ENCODE assay signal across 8 mouse cellular contexts in genomic region chr1:55087932-55088610, GRCm38 (mm10). TPM values are rescaled to one million over a fixed set of nuclear protein-coding genes. Genes with fewer than 3 reads are reported as not detected.
DNase-seq lines count a peak whose midpoint lies in the region; ATAC-seq and TF ChIP-seq lines count a peak whose summit lies in the region.

Gene Hspe1, plus strand, starts transcription at chr1:55088132.
Gene Hspd1, minus strand, starts transcription at chr1:55088243.

- peak; percentile 89 for ATAC-seq in G1E (ENCODE audit: extremely low read depth, insufficient number of reproducible peaks, low FRiP score, poor library complexity, severe bottlenecking)
- peak; percentile 94 for ATAC-seq in forebrain, postnatal 0 days
- peak; percentile 95 for ATAC-seq in lung, embryonic 15.5 days (ENCODE audit: borderline replicate concordance, extremely low read depth, low FRiP score, low TSS enrichment)

- no peaks in the 10 kb centered on the region for H3K27me3 ChIP-seq in G1E (ENCODE audit: insufficient read depth, low read length)
- H3K27me3 ChIP-seq in forebrain, postnatal 0 days (ENCODE audit: insufficient read depth, low read length), result no peaks in the 10 kb centered on the region
- no peaks in the 10 kb centered on the region for H3K27me3 ChIP-seq in lung, embryonic 15.5 days

- WGBS in forebrain, postnatal 0 days, result under 1% methylated on average over 65 of the region's 76 CpGs
- under 1% methylated on average over 76 of the region's 76 CpGs for WGBS in lung, embryonic 15.5 days

- H3K9me3 ChIP-seq in G1E (replicated peaks), result no peaks in the 10 kb centered on the region
- H3K9me3 ChIP-seq in forebrain, postnatal 0 days (ENCODE audit: low read length), result no peaks in the 10 kb centered on the region
- H3K9me3 ChIP-seq in lung, embryonic 15.5 days, result no peaks in the 10 kb centered on the region

- peak; percentile 97 for DNase-seq in G1E (ENCODE audit: low spot score)
- peak; percentile 97 to 98 for DNase-seq in cerebellum, adult 18-20 months
- DNase-seq in forebrain, postnatal 0 days, result peak; percentile 99
- peak; percentile 99 for DNase-seq in heart, postnatal 4 days
- DNase-seq in layer of hippocampus, adult 8-10 months (ENCODE audit: low spot score in 2 of 2), result peak; percentile 98
- DNase-seq in ovary, adult 18-20 months (ENCODE audit: low spot score), result peak; percentile 97
- peak; percentile 98 for DNase-seq in thymus, postnatal 0 days (ENCODE audit: low spot score)

- H3K4me3 ChIP-seq in G1E (ENCODE audit: low read depth, low read length), result peak within 1 kb of the TSS; percentile 91
- peak within 1 kb of the TSS; percentile 77 for H3K4me3 ChIP-seq in forebrain, postnatal 0 days (ENCODE audit: low read depth, low read length)
- peak within 1 kb of the TSS; percentile 78 for H3K4me3 ChIP-seq in lung, embryonic 15.5 days

- H3K36me3 ChIP-seq in G1E (replicated peaks), result peaks cover 57% of the 10 kb centered on the region
- peaks cover 18% of the 10 kb centered on the region; the same call in 1 of the 2 replicates for H3K36me3 ChIP-seq in forebrain, postnatal 0 days (ENCODE audit: insufficient read depth)
- peaks cover 39% of the 10 kb centered on the region for H3K36me3 ChIP-seq in lung, embryonic 15.5 days

- H3K9ac ChIP-seq in forebrain, postnatal 0 days, result peak within 1 kb of the TSS; percentile 89
- peak within 1 kb of the TSS; percentile 91 for H3K9ac ChIP-seq in lung, embryonic 15.5 days

- TF ChIP-seq CTCF in G1E (IDR thresholded peaks at IDR 0.05; ENCODE audit: low read depth, low read length), result no peak
- no peak; the same call in 1 of the 2 replicates for TF ChIP-seq CTCF in forebrain, postnatal 0 days (IDR thresholded peaks at IDR 0.05; ENCODE audit: low read depth)

- peaks cover 56% of the 10 kb centered on the region for H3K4me1 ChIP-seq in G1E (ENCODE audit: insufficient read depth, low read depth, low read length)
- H3K4me1 ChIP-seq in forebrain, postnatal 0 days (ENCODE audit: insufficient read depth), result peaks cover 8% of the 10 kb centered on the region; the same call in 1 of the 2 replicates
- peaks cover 30% of the 10 kb centered on the region for H3K4me1 ChIP-seq in lung, embryonic 15.5 days

- peak within 1 kb of the TSS; percentile 94 for H3K27ac ChIP-seq in forebrain, postnatal 0 days (ENCODE audit: low read depth, low read length)
- peak within 1 kb of the TSS; percentile 95 for H3K27ac ChIP-seq in lung, embryonic 15.5 days

- H3K4me2 ChIP-seq in forebrain, postnatal 0 days (ENCODE audit: low read depth), result peak within 1 kb of the TSS; percentile 72
- H3K4me2 ChIP-seq in lung, embryonic 15.5 days, result peak within 1 kb of the TSS; percentile 70

RNA-seq across cellular contexts. Expression of gene Hspe1, which starts in this region (rescaled TPM):
- total RNA-seq in G1E (2014; fragmentation: Nextera tagmentation) (166 and 187 TPM in 2 replicates), G1E (2017) (638 and 797 TPM in 2 replicates)
- 121 and 163 TPM in 2 replicates for polyA plus RNA-seq in G1E (2012)
- total RNA-seq in forebrain, postnatal 0 days (2014; rRNA removed), result 124 and 182 TPM in 2 replicates
- polyA plus RNA-seq in forebrain, postnatal 0 days (2015; fragmentation: Nextera tagmentation; extraction: Ambion mirVana), result 257 and 295 TPM in 2 replicates
- total RNA-seq in heart, postnatal 4 days (2021), result 100 to 1,000 TPM; 142 to 148 TPM
- total RNA-seq in layer of hippocampus, adult 8-10 months (2022), result 100 to 1,000 TPM in 3 of 4 experiments, 10 to 100 TPM in 1; 89.1 to 123 (median 107) TPM
- 303 and 360 TPM in 2 replicates for polyA plus RNA-seq in lung, embryonic 15.5 days (2015; fragmentation: Nextera tagmentation; extraction: Ambion mirVana)
- polyA plus RNA-seq in thymus, postnatal 0 days (2015; fragmentation: Nextera tagmentation; extraction: Ambion mirVana), result 316 and 385 TPM in 2 replicates

RNA-seq across cellular contexts. Expression of gene Hspd1, which starts in this region (rescaled TPM):
- total RNA-seq in G1E (2014; fragmentation: Nextera tagmentation) (273 and 291 TPM in 2 replicates), G1E (2017) (690 and 812 TPM in 2 replicates)
- polyA plus RNA-seq in G1E (2012), result 89.2 and 116 TPM in 2 replicates
- 149 and 162 TPM in 2 replicates for total RNA-seq in forebrain, postnatal 0 days (2014; rRNA removed)
- polyA plus RNA-seq in forebrain, postnatal 0 days (2015; fragmentation: Nextera tagmentation; extraction: Ambion mirVana), result 197 and 238 TPM in 2 replicates
- 100 to 1,000 TPM; 363 to 379 TPM for total RNA-seq in heart, postnatal 4 days (2021)
- total RNA-seq in layer of hippocampus, adult 8-10 months (2022), result 100 to 1,000 TPM; 155 to 181 (median 164) TPM
- 330 and 331 TPM in 2 replicates for polyA plus RNA-seq in lung, embryonic 15.5 days (2015; fragmentation: Nextera tagmentation; extraction: Ambion mirVana)
- 258 and 291 TPM in 2 replicates for polyA plus RNA-seq in thymus, postnatal 0 days (2015; fragmentation: Nextera tagmentation; extraction: Ambion mirVana)

Comparison
In these comparisons a context has a peak if more than half of its experiments do, and no peak if none do; other contexts are left out.
1. Peak in every context shown above with its lines: DNase-seq, ATAC-seq, H3K4me3 ChIP-seq and H3K27ac ChIP-seq.